Mouse (Mus musculus): ENCODE results near the gene Arhgap18.

DNA sequence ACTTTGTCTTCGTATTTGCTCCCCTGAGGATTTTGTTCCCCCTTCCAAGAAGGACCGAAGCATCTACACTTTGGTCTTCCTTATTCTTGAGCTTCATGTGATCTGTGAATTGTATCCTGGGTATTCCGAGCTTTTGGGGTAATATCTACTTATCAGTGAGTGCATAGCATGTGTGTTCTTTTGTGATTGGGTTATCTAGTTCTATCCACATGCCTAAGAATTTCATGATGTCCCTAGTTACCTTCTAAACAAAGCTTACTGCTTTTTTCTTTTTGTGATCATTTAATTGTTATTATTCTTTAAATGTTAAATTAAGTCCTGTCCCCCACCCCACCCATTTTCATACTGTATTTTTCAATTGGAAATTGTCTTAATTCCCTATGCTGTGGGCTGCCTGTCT, 78.8 kb downstream of the Arhgap18 start:
- TF ChIP-seq MYOD1 (IDR thresholded peaks at IDR 0.05; ENCODE audit: control insufficient read depth in 1 of 3, insufficient read length in 2 of 3, low read depth in 2 of 3) (no peak), POLR2A (IDR thresholded peaks at IDR 0.05; ENCODE audit: insufficient read length, low read depth) (no peak), MAX (IDR thresholded peaks at IDR 0.05; ENCODE audit: low read depth) (no peak), TCF12 (IDR thresholded peaks at IDR 0.05; ENCODE audit: insufficient read depth, poor library complexity, severe bottlenecking) (no peak), E2F4 (IDR thresholded peaks at IDR 0.05; ENCODE audit: insufficient read depth) (no peak), REST (IDR thresholded peaks at IDR 0.05; ENCODE audit: insufficient read depth, insufficient read length) (no peak), MYOG (IDR thresholded peaks at IDR 0.05; ENCODE audit: control insufficient read depth in 1 of 3, insufficient read depth in 1 of 3, insufficient read length in 2 of 3, low read depth in 2 of 3) (no peak), USF1 (IDR thresholded peaks at IDR 0.05; ENCODE audit: low read depth) (no peak), SRF (IDR thresholded peaks at IDR 0.05; ENCODE audit: control insufficient read depth, insufficient read length, low read depth) (no peak)
